Mouse (Mus musculus) stomach, postnatal 0 days (tissue): ENCODE data around the gene Gm4871. TPM values are rescaled to one million over a fixed set of nuclear protein-coding genes. Genes with fewer than 3 reads are reported as not detected.

Experiments
- ATAC-seq: fragments of 200-750 bp; cut with Nextera tagmentation; 2 replicates; pipeline ENCODE4 v1.8.0; 2017; ENCODE audit not compliant: low FRiP score, low TSS enrichment
- DNase-seq: peaks from one replicate; pipeline ENCODE4 v3.0.0-alpha.2; 2016; ENCODE audit warnings: low spot score
- H3K27ac ChIP-seq: fragments of 300-500 bp; sonication (generic); replicated peaks from 2 replicates; pipeline ENCODE4 v1.5.1; 2014; ENCODE audit warnings: mild to moderate bottlenecking, control low read depth
- H3K27me3 ChIP-seq: fragments of 300-500 bp; sonication (generic); 2 replicates; pipeline ENCODE4 v1.6.1; 2014; ENCODE audit warnings: low read length; ENCODE audit not compliant: control insufficient read depth, insufficient read depth
- H3K36me3 ChIP-seq: fragments of 300-500 bp; sonication (generic); 2 replicates; pipeline ENCODE4 v1.6.1; 2014; ENCODE audit warnings: low read length, mixed read lengths; ENCODE audit not compliant: control insufficient read depth, insufficient read depth
- H3K4me1 ChIP-seq: fragments of 300-500 bp; sonication (generic); replicated peaks from 2 replicates; pipeline ENCODE4 v1.6.1; 2014; ENCODE audit warnings: antibody characterized with exemption; ENCODE audit not compliant: control insufficient read depth, insufficient read depth
- H3K4me2 ChIP-seq: fragments of 300-500 bp; sonication (generic); replicated peaks from 2 replicates; pipeline ENCODE4 v1.6.1; 2014; ENCODE audit warnings: low read depth, mild to moderate bottlenecking, control low read depth, moderate library complexity
- H3K4me3 ChIP-seq: fragments of 300-500 bp; sonication (generic); 2 replicates; pipeline ENCODE4 v1.5.1; 2014; ENCODE audit warnings: low read depth, low read length, control low read depth
- H3K9ac ChIP-seq: fragments of 300-500 bp; sonication (generic); 2 replicates; pipeline ENCODE4 v1.6.1; 2014; ENCODE audit warnings: mild to moderate bottlenecking, low read length, control low read depth, mixed read lengths
- H3K9me3 ChIP-seq: fragments of 300-500 bp; sonication (generic); 2 replicates; pipeline ENCODE4 v1.6.1; 2016; ENCODE audit warnings: low read length; ENCODE audit not compliant: control insufficient read depth
- CTCF ChIP-seq: IDR thresholded peaks from 2 replicates; pipeline ENCODE4 v1.5.1; 2016; ENCODE audit warnings: antibody characterized with exemption, low read depth, mild to moderate bottlenecking, moderate library complexity
- EP300 ChIP-seq: optimal IDR thresholded peaks from 2 replicates; pipeline ENCODE3; 2016; ENCODE audit warnings: antibody characterized with exemption
- WGBS: fragments of 180-500 bp; shearing (Covaris S2); extraction: QIAGEN DNeasy Blood & Tissue Kit; methylation state at CpG from one replicate; pipeline ENCODE4 v1.1.7; 2014; 5-methylcytosine and 5-hydroxymethylcytosine counted together
- polyA plus RNA-seq: library from polyadenylated mRNA; unstranded; fragments of >200 nt; fragmentation: Nextera tagmentation; extraction: Ambion mirVana; gene quantifications from 2 replicates; pipeline ENCODE4 v1.2.1, GENCODE M21; 2015

Gm4871 gene
- polyA plus RNA-seq, 1 experiment from 2014 or later: not detected

DNA sequence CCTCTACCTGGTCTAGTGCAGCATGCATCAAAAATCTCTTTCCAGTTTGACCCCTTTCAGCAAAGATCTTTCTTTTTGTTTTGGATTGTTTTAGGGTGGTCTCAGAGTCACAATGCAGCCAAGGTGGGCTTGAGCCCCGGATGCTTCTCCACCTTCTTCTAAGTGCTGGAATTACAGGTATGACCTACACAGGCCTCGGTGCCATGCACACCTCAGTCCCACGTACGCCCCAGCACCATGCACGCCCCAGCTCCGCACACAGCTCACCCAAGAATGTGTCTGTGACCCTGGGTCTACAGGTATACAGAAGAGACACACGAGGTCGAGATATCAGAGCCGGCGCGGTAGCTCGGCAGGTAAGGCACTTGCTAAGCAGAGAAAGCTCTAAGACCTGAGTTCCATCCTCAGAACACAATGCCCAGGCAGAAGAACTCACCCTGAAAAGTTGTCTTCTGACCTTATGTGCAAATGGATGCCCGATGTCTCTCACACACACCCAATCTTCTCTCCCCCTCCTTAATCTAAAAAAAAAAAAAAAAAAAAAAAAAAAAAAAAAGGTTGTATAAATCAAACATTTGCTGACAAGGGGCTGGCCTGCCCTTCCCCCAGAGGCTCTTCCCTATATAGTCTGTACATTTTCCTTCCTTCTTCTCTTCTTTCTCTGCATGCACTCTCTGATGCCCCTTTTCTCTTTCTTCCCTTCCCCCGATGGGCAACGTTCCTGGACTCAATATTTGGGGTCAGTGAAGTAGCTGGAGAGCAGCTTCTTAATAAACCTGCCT is 23.5 kb downstream of the Gm4871 start:
- DNase-seq: no peak
- WGBS: 80% methylated on average over 15 of the region's 15 CpGs

DNA sequence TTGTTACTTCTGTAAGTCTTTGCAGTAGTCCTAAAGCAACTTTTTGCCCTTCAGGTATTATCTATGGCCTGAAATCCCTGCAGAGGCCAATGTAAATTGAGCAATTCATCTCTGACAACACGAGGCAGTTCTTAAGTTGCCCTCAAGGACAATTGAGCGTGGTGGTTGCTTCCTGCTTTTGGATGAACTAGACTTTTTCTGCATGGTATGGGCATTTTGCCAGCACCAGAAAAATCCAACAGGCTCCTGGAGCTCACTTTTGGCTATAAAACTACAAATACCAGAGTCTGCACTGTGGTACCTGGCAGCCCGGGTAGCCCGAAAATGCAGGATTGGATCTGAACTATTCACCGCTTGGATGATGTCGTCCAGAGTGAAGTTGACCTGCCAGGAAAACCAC is 27.0 kb downstream of the Gm4871 start:
- H3K4me2 ChIP-seq: no peak overlapping the region
- ATAC-seq (no peak), DNase-seq (no peak)
- H3K27me3 ChIP-seq: no peaks in the 10 kb centered on the region
- no peak overlapping the region for H3K4me3 ChIP-seq
- WGBS: 70% methylated on average over 6 of the region's 6 CpGs
- H3K4me1 ChIP-seq: no peaks in the 10 kb centered on the region
- no peak overlapping the region for H3K9ac ChIP-seq
- no peaks in the 10 kb centered on the region for H3K9me3 ChIP-seq
- TF ChIP-seq CTCF (no peak), EP300 (no peak)
- H3K36me3 ChIP-seq: no peaks in the 10 kb centered on the region
- H3K27ac ChIP-seq: no peak overlapping the region

More for the DNA sequence above, 23.5 kb downstream of the Gm4871 start:
- TF ChIP-seq CTCF: no peak
- TF ChIP-seq EP300: no peak
- H3K9me3 ChIP-seq: no peaks in the 10 kb centered on the region
- ATAC-seq: 0 out of 2 replicates have a peak, but pooled peaks have one; percentile 42
- no peaks in the 10 kb centered on the region for H3K4me1 ChIP-seq
- no peaks in the 10 kb centered on the region for H3K27me3 ChIP-seq
- H3K9ac ChIP-seq: no peak overlapping the region
- H3K36me3 ChIP-seq: no peaks in the 10 kb centered on the region
- no peak overlapping the region for H3K4me2 ChIP-seq
- H3K4me3 ChIP-seq: no peak overlapping the region
- H3K27ac ChIP-seq: no peak overlapping the region

DNA sequence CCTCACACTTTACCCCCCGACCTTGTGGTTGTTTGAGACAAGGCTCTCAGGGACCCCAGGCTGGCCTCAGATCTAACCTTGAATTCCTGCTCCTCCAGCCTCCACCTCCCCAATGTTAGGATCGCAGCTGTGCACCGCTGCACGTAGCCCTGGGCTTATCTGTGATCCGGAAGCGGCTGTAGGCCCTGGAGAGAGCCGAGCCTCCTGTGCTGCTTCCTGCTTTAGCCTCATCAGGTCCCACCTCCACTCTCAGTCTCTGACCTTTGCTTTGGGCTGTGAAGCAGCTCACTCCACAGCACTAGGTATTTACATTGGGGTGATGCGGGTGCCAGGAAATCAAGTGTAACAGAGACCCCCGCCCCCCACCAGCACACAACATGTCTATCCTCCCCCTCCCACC is 28.1 kb downstream of the Gm4871 start:
- Histone ChIP-seq H3K27ac (no peak overlapping the region), H3K4me3 (no peak overlapping the region), H3K4me2 (no peak overlapping the region), H3K27me3 (no peaks in the 10 kb centered on the region), H3K4me1 (no peaks in the 10 kb centered on the region), H3K36me3 (no peaks in the 10 kb centered on the region), H3K9me3 (no peaks in the 10 kb centered on the region), H3K9ac (no peak overlapping the region)
- 64% methylated on average over 9 of the region's 9 CpGs for WGBS
- TF ChIP-seq CTCF (no peak), EP300 (no peak)
- DNase-seq: no peak
- peak; percentile 45; the same call in 1 of the 2 replicates for ATAC-seq

DNA sequence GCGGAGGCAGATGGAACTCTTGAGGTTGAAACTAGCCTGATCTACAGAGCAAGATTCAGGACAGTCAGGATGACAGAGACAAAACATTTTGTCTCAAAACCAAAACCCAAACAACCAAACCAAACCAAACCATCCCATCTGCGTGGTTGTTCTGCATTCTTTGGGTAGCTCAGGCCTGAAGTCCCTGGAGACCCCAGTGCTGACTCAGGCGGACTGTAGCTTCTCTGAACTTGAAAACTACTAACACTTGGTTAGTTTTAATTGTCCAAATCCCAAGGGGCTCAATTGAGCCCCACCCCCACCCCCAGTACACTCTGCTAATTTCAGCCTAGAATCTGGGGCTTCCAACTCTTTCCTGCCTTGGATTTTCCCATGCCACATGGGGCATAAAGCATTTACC is 29.2 kb downstream of the Gm4871 start:
- Histone ChIP-seq H3K4me1 (no peaks in the 10 kb centered on the region), H3K9ac (no peak overlapping the region), H3K9me3 (no peaks in the 10 kb centered on the region), H3K27me3 (no peaks in the 10 kb centered on the region), H3K36me3 (no peaks in the 10 kb centered on the region), H3K4me2 (no peak overlapping the region), H3K4me3 (no peak overlapping the region), H3K27ac (no peak overlapping the region)
- 76% methylated on average over 3 of the region's 3 CpGs for WGBS
- ATAC-seq (no peak), DNase-seq (no peak)
- TF ChIP-seq CTCF (no peak), EP300 (no peak)

DNA sequence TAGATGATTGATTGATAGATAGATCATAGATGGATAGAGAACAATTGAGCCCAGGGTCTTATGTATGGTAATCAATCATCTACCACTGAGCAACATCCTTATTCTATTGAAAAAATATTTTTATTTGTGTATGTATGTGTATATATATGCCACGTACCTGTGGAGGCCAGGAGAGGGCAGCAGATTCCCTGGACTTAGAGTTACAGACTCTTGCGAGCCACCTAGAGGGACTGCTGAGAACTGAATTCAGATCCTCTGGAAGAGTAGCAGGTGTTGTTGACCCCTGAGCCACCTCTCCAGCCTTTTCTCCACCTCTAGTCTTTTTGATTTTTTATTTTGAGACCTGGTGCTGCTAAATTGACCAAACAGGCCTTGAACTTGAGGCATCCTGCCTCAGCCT is 34.1 kb downstream of the Gm4871 start:
- Histone ChIP-seq H3K27ac (no peak overlapping the region), H3K27me3 (no peaks in the 10 kb centered on the region), H3K4me2 (no peak overlapping the region), H3K4me1 (no peaks in the 10 kb centered on the region), H3K9ac (no peak overlapping the region), H3K9me3 (no peaks in the 10 kb centered on the region), H3K4me3 (no peak overlapping the region), H3K36me3 (no peaks in the 10 kb centered on the region)
- ATAC-seq (no peak), DNase-seq (peak; percentile 47)
- TF ChIP-seq EP300 (no peak), CTCF (peak; percentile 74)
- 45% methylated on average over 2 of the region's 2 CpGs for WGBS

DNA sequence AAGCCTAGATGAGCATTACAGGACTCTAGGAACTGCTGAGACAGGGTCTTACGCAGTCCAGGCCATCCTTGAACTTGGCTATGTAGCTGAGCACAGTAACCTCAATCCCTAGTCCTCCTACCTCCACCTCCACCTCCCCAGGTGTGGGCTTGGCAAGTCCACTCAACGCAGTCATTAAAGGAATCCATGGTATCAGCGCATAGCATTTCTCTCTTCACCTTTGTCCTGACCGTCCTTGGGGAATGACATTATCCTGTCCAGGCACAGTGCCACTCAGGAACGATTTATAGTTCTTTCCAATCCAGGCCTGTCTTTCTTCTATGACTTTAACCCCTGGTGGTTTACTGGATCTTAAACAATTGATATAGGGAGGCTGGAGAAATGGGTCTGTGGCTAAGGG is 42.1 kb downstream of the Gm4871 start:
- no peak overlapping the region for H3K9ac ChIP-seq
- H3K36me3 ChIP-seq: no peaks in the 10 kb centered on the region
- 64% methylated on average over 5 of the region's 5 CpGs for WGBS
- no peak overlapping the region for H3K4me2 ChIP-seq
- no peaks in the 10 kb centered on the region for H3K9me3 ChIP-seq
- no peaks in the 10 kb centered on the region for H3K27me3 ChIP-seq
- no peak for ATAC-seq
- H3K27ac ChIP-seq: no peak overlapping the region
- TF ChIP-seq EP300 (no peak), CTCF (no peak)
- DNase-seq: no peak
- H3K4me3 ChIP-seq: no peak overlapping the region
- no peaks in the 10 kb centered on the region for H3K4me1 ChIP-seq
